34 mouse cellular contexts compared by ENCODE assay signal in genomic region chr15:56030007-56030406, GRCm38 (mm10).
"Had no signal": no experiment of that assay in that cellular context is flagged by ENCODE, and none has a peak within 500 bp of the region (broad histone marks: within the 10 kb centered on the region; RNA-seq: fewer than 3 reads in every experiment).

No protein-coding gene starts in this region.

- H3K9ac ChIP-seq: heart, embryonic 12.5 days; heart, embryonic 13.5 days; heart, embryonic 15.5 days; hindbrain, embryonic 12.5 days; hindbrain, embryonic 13.5 days; hindbrain, embryonic 14.5 days; hindbrain, embryonic 15.5 days; intestine, embryonic 15.5 days; kidney, embryonic 15.5 days had no signal

- H3K4me1 ChIP-seq: heart, embryonic 10.5 days; heart, embryonic 12.5 days; heart, embryonic 15.5 days; hindbrain, embryonic 12.5 days; hindbrain, embryonic 15.5 days; intestine, embryonic 15.5 days; kidney, embryonic 15.5 days had no signal

- H3K27ac ChIP-seq: heart, embryonic 10.5 days; heart, embryonic 13.5 days; heart, embryonic 15.5 days; hindbrain, embryonic 10.5 days; hindbrain, embryonic 12.5 days; hindbrain, embryonic 13.5 days; hindbrain, embryonic 14.5 days; hindbrain, embryonic 15.5 days; hindbrain, postnatal 0 days; intestine, embryonic 15.5 days; kidney, embryonic 15.5 days; kidney, postnatal 0 days; layer of hippocampus, adult 2 months; left cerebral cortex, adult 2 months had no signal

- H3K36me3 ChIP-seq: heart, embryonic 10.5 days; heart, embryonic 12.5 days; heart, embryonic 13.5 days; heart, embryonic 15.5 days; hindbrain, embryonic 10.5 days; hindbrain, embryonic 12.5 days; hindbrain, embryonic 13.5 days; hindbrain, embryonic 15.5 days; intestine, embryonic 15.5 days; kidney, embryonic 15.5 days had no signal

- H3K9me3 ChIP-seq: heart, embryonic 13.5 days; heart, embryonic 15.5 days; hindbrain, embryonic 12.5 days; hindbrain, embryonic 15.5 days; intestine, embryonic 15.5 days; kidney, embryonic 15.5 days had no signal

- H3K4me2 ChIP-seq: heart, embryonic 12.5 days; heart, embryonic 13.5 days; heart, embryonic 15.5 days; hindbrain, embryonic 12.5 days; hindbrain, embryonic 13.5 days; hindbrain, embryonic 14.5 days; hindbrain, embryonic 15.5 days; intestine, embryonic 15.5 days; kidney, embryonic 15.5 days had no signal

- DNase-seq: heart, postnatal 10 days; heart, postnatal 14 days; heart, postnatal 36 days; heart, postnatal 4 days; kidney, adult 11 months; kidney, adult 18-20 months; kidney, adult 2 months; kidney, adult 8-10 months; kidney, adult 9 months; kidney, postnatal 10 days; kidney, postnatal 14 days; kidney, postnatal 25 days; kidney, postnatal 4 days; layer of hippocampus, adult 9-11 months; layer of hippocampus, postnatal 36 days had no signal

- ATAC-seq: hindbrain, embryonic 16.5 days; hindbrain, postnatal 0 days; inflammation-experienced regulatory T-cells, adult 6 months; intestine, embryonic 15.5 days; intestine, embryonic 16.5 days; intestine, postnatal 0 days had no signal

- H3K4me3 ChIP-seq: heart, embryonic 10.5 days; heart, embryonic 12.5 days; heart, embryonic 13.5 days; heart, embryonic 15.5 days; hindbrain, embryonic 10.5 days; hindbrain, embryonic 12.5 days; hindbrain, embryonic 13.5 days; hindbrain, embryonic 15.5 days; intestine, embryonic 15.5 days; kidney, embryonic 15.5 days; layer of hippocampus, adult 2 months; left cerebral cortex, adult 2 months had no signal

- H3K27me3 ChIP-seq: heart, embryonic 12.5 days; heart, embryonic 13.5 days; heart, embryonic 15.5 days; hindbrain, embryonic 15.5 days; intestine, embryonic 15.5 days; kidney, embryonic 15.5 days had no signal
